Mouse (Mus musculus) activated CD4-positive, CD25-positive, alpha-beta regulatory T cell, adult 9 weeks (primary cell): ENCODE results near the gene Mmp8. TPM values are rescaled to one million over a fixed set of nuclear protein-coding genes. Genes with fewer than 3 reads are reported as not detected.

Experiments used
- polyA plus RNA-seq: library from polyadenylated mRNA; unstranded; fragments of 100-300 nt; shearing (Covaris generic); gene quantifications from one replicate; pipeline ENCODE4 v1.2.1, GENCODE M21; 2017

Mmp8 gene
- not detected for polyA plus RNA-seq

GRCm38 (mm10) chr9:7558221-7559017 lies at the start of gene Mmp8:
Gene Mmp8, plus strand, starts transcription at chr9:7558456.

GRCm38 (mm10) chr9:7571162-7571561 lies 12.9 kb downstream of the Mmp8 start, which contains the start of gene Mmp27:
Gene Mmp27, plus strand, starts transcription at chr9:7571396.

Other genes starting within 250 kb of the Mmp8 start
- gene Mmp12, start 214.1 kb upstream of the Mmp8 start, polyA plus RNA-seq = not detected
- not detected for gene Mmp1b, start 170.4 kb upstream of the Mmp8 start, polyA plus RNA-seq
- gene Mmp3, start 112.6 kb upstream of the Mmp8 start, polyA plus RNA-seq = not detected
- not detected for gene Mmp10, start 56.1 kb upstream of the Mmp8 start, polyA plus RNA-seq
- not detected for gene Mmp27, start 12.9 kb downstream of the Mmp8 start, polyA plus RNA-seq
- not detected for gene Mmp20, start 69.8 kb downstream of the Mmp8 start, polyA plus RNA-seq
- not detected for gene Mmp7, start 133.6 kb downstream of the Mmp8 start, polyA plus RNA-seq
- 78.8 TPM for gene Tmem123, start 205.6 kb downstream of the Mmp8 start, polyA plus RNA-seq